Mouse (Mus musculus): ENCODE measurements around the gene Bcor.

The Bcor gene

GRCm38 (mm10) chrX:12001336-12001735 is 158.8 kb downstream of the Bcor start:
- no peak for DNase-seq

- no peak for DNase-seq
These were observed 159.5 kb downstream of the Bcor start for GRCm38 (mm10) chrX:12000620-12001019.

GRCm38 (mm10) chrX:11999951-12000350 is 160.2 kb downstream of the Bcor start:
- DNase-seq, result no peak

GRCm38 (mm10) chrX:11998934-11999336 is 161.2 kb downstream of the Bcor start:
- peak; percentile 52 for DNase-seq

- no peak for DNase-seq
These were observed 163.3 kb downstream of the Bcor start for GRCm38 (mm10) chrX:11996891-11997290.

- no peak for DNase-seq
These were observed 163.7 kb downstream of the Bcor start for GRCm38 (mm10) chrX:11996489-11996888.

- DNase-seq, result no peak
These were observed 166.3 kb downstream of the Bcor start for GRCm38 (mm10) chrX:11993641-11994419.

- no peak for DNase-seq
These were observed 170.7 kb downstream of the Bcor start for GRCm38 (mm10) chrX:11989471-11989870.

GRCm38 (mm10) chrX:11988191-11988896 is 171.8 kb downstream of the Bcor start:
- DNase-seq, result no peak

GRCm38 (mm10) chrX:11987602-11988001 is 172.6 kb downstream of the Bcor start:
- DNase-seq, result no peak

Measured in right cerebral cortex, postnatal 14 days (tissue).